ENCODE assay signal across 16 mouse cellular contexts in the genomic region with DNA sequence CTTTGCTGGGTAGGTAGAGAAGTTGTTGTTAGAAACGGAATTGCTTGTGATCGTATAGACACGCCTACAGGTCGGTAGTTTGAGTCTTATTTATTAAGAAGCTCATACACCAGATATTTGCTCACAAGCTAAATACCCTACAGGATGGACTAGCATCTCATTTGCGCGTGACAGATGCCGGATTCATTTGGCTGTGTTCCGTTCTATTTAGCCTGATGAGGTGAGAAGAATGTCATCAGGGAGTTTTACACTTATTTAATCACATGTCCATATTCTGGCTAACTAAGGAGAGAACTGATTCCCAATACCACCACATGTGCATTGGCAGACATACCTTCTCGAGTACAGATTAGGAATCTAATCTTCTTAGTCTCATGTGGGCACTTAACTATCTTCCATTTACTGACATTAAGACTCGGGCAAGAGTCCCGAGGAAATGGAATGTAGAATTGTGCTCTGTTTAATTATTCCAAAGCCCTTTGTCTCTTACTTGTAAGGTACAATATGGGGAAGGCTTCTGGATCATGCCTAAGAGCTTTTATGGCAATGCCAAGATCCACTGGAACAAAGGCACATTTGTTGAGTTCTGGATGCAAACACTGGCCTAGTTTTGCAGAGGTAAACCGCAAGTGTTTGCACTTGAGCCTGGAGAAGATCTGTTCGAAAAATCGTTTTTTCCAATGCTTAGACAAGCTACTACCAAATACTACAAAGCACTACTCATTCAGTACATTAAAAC. TPM values are rescaled to one million over a fixed set of nuclear protein-coding genes. Genes with fewer than 3 reads are reported as not detected.
"Had no signal": no experiment of that assay in that cellular context is flagged by ENCODE, and none has a peak within 500 bp of the region (broad histone marks: within the 10 kb centered on the region; RNA-seq: fewer than 3 reads in every experiment).

No protein-coding gene starts in this region.

- ATAC-seq: liver, postnatal 0 days had no signal

- H3K4me3 ChIP-seq: limb, embryonic 12.5 days; liver, embryonic 13.5 days; midbrain, embryonic 12.5 days; myocyte; neural tube, embryonic 12.5 days had no signal

- H3K4me1 ChIP-seq: limb, embryonic 12.5 days; liver, embryonic 13.5 days; midbrain, embryonic 12.5 days; neural tube, embryonic 12.5 days had no signal

- H3K27ac ChIP-seq: limb, embryonic 12.5 days; liver, embryonic 13.5 days; midbrain, embryonic 12.5 days; neural tube, embryonic 12.5 days had no signal

- H3K4me2 ChIP-seq: limb, embryonic 12.5 days; liver, embryonic 13.5 days; midbrain, embryonic 12.5 days; neural tube, embryonic 12.5 days had no signal

- H3K36me3 ChIP-seq: limb, embryonic 12.5 days; liver, embryonic 13.5 days; midbrain, embryonic 12.5 days; neural tube, embryonic 12.5 days had no signal

- DNase-seq: kidney, postnatal 25 days; layer of hippocampus, adult 9-11 months; layer of hippocampus, postnatal 36 days; liver; liver, embryonic 13.5 days; liver, postnatal 0 days; retina, postnatal 1 day; right cerebral cortex, postnatal 4 days; spleen, adult 18-20 months; thymus, adult 18-20 months; thymus, postnatal 14 days had no signal

- H3K9me3 ChIP-seq: limb, embryonic 12.5 days; liver, embryonic 13.5 days; midbrain, embryonic 12.5 days; neural tube, embryonic 12.5 days had no signal

- H3K9ac ChIP-seq: limb, embryonic 12.5 days; liver, embryonic 13.5 days; liver, postnatal 0 days; midbrain, embryonic 12.5 days; neural tube, embryonic 12.5 days had no signal

- H3K27me3 ChIP-seq: limb, embryonic 12.5 days; liver, embryonic 13.5 days; midbrain, embryonic 12.5 days; neural tube, embryonic 12.5 days had no signal

RNA-seq across cellular contexts. Expression of gene Stard13, which starts 33.4 kb away (rescaled TPM):
- total RNA-seq: megakaryocyte-erythroid progenitor cell, adult 5-6 weeks had no signal
